Mouse (Mus musculus) adrenal gland, adult 18-20 months (tissue): ENCODE data around the gene Hax1. TPM values are rescaled to one million over a fixed set of nuclear protein-coding genes. Genes with fewer than 3 reads are reported as not detected.

Source experiments
- DNase-seq, 2 experiments: peaks; one replicate each; pipeline ENCODE4 v3.0.0; 2021 to 2022; ENCODE audit warnings: low spot score in 2 of 2
- long read RNA-seq, 2 experiments: library from polyadenylated mRNA; stranded (forward); transcript quantifications; one replicate each; pipeline ENCODE4 v2.0.0; 2021
- total RNA-seq, 2 experiments: library from RNA; stranded (reverse); gene quantifications; 1 replicate in 1 of 2; 2 replicates in 1 of 2; pipeline ENCODE4 v1.2.3; 2021

Hax1 gene
- 100 to 1,000 TPM; 150 to 153 TPM for total RNA-seq
- long read RNA-seq, experiment 1, transcript Hax1-201 (7 exons, 1,139 nt), result major isoform, 21 of 26 reads
- long read RNA-seq, experiment 1, partial matches to known transcripts, result 1 of 26 reads
- long read RNA-seq, experiment 1, other reads (novel, unspliced or antisense), result 2 of 26 reads
- long read RNA-seq, experiment 2, transcript Hax1-205 (7 exons, 1,092 nt), result minor isoform, 6 of 102 reads
- long read RNA-seq, experiment 2, transcript Hax1-201 (7 exons, 1,139 nt), result major isoform, 80 of 102 reads
- long read RNA-seq, experiment 2, partial matches to known transcripts, result 7 of 102 reads
- long read RNA-seq, experiment 2, other reads (novel, unspliced or antisense), result 8 of 102 reads

GRCm38 (mm10) chr3:89998612-89999054 is at the start of gene Hax1:
Hax1 (minus strand) TSS chr3:89998780.
- DNase-seq, result peak; percentile 90 to 91

GRCm38 (mm10) chr3:90036263-90036662 is 37.7 kb upstream of the Hax1 start:
- no peak for DNase-seq

GRCm38 (mm10) chr3:90034653-90035052 is 36.1 kb upstream of the Hax1 start:
- no peak for DNase-seq

- DNase-seq, result no peak
Measured at GRCm38 (mm10) chr3:90016626-90017025, 18.0 kb upstream of the Hax1 start.

- DNase-seq, result no peak
Measured at GRCm38 (mm10) chr3:90010291-90010690, 11.7 kb upstream of the Hax1 start.

GRCm38 (mm10) chr3:90004091-90004796 is 5.7 kb upstream of the Hax1 start:
- DNase-seq, result no peak

GRCm38 (mm10) chr3:89999830-90000229 is 1.2 kb upstream of the Hax1 start:
- DNase-seq, result no peak

GRCm38 (mm10) chr3:89999090-89999489 is 510 bp upstream of the Hax1 start:
- no peak for DNase-seq

- DNase-seq, result no peak
Measured at GRCm38 (mm10) chr3:89997791-89998495, 637 bp downstream of the Hax1 start.

GRCm38 (mm10) chr3:89994807-89995515 is 3.6 kb downstream of the Hax1 start:
- DNase-seq, result no peak

- DNase-seq, result no peak
Measured at GRCm38 (mm10) chr3:89987822-89988221, 10.8 kb downstream of the Hax1 start.

GRCm38 (mm10) chr3:89987211-89987610 is 11.4 kb downstream of the Hax1 start:
- DNase-seq, result no peak

- DNase-seq, result no peak
Measured at GRCm38 (mm10) chr3:89982426-89982825, 16.2 kb downstream of the Hax1 start.

- DNase-seq, result no peak
Measured at GRCm38 (mm10) chr3:89976859-89977258, 21.7 kb downstream of the Hax1 start.

- DNase-seq, result no peak
Measured at GRCm38 (mm10) chr3:89968509-89968908, 30.1 kb downstream of the Hax1 start.

GRCm38 (mm10) chr3:89966946-89967345 is 31.6 kb downstream of the Hax1 start:
- DNase-seq, result no peak

GRCm38 (mm10) chr3:89965972-89966371 is 32.6 kb downstream of the Hax1 start:
- DNase-seq, result no peak

- no peak for DNase-seq
Measured at GRCm38 (mm10) chr3:89965557-89965956, 33.0 kb downstream of the Hax1 start.

- DNase-seq, result peak; percentile 50 to 60
Measured at GRCm38 (mm10) chr3:89963926-89964739, 34.4 kb downstream of the Hax1 start.

- peak; percentile 51 to 63 for DNase-seq
Measured at GRCm38 (mm10) chr3:89963221-89963763, 35.3 kb downstream of the Hax1 start, which contains the start of gene Atp8b2. Atp8b2 (minus strand) TSS chr3:89963508.
